Mouse (Mus musculus): ENCODE measurements around the gene Gpr149. TPM values are rescaled to one million over a fixed set of nuclear protein-coding genes. Genes with fewer than 3 reads are reported as not detected.

Gene Gpr149
- polyA plus RNA-seq (2012; ENCODE audit: insufficient read depth, insufficient read length, low replicate concordance, missing spikeins): not detected in 2 replicates

DNA sequence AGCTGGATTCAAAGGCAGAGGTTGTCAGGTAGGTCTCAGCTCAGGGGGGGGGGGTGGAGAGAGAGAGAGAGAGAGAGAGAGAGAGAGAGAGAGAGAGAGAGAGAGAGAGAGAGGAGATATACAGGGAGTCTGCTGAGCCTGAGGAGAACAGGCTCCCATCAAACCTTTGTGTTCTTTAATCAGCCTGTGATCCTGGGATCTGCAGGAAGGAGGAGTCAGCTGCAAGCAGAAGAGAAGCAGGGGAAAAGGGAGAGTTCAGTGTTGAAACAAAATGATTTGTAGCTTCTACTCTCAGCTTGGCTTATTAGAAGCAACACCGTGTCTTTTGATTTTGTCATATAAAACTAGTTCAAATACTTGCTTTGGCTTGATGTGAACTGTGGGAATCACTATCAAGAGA lies at the start of gene Gpr149:
Gene Gpr149, minus strand, starts transcription at position 168 of the 400 bp plus-strand sequence.
- Histone ChIP-seq H3K4me1 (ENCODE audit: control insufficient read depth, insufficient read depth, low read length) (peaks cover 9% of the 10 kb centered on the region), H3K4me3 (ENCODE audit: insufficient read depth, low read depth, low read length) (peak within 1 kb of the TSS; percentile 55), H3K27ac (ENCODE audit: insufficient read depth, low read depth, low read length) (no peak within 1 kb of the TSS)
- TF ChIP-seq POLR2A (IDR thresholded peaks at IDR 0.05; ENCODE audit: insufficient read depth, low read depth, low read length) (no peak), CTCF (IDR thresholded peaks at IDR 0.05; ENCODE audit: insufficient read depth, low read depth, low read length) (no peak)
- 56% methylated on average over 1 of the region's 1 CpGs for WGBS

DNA sequence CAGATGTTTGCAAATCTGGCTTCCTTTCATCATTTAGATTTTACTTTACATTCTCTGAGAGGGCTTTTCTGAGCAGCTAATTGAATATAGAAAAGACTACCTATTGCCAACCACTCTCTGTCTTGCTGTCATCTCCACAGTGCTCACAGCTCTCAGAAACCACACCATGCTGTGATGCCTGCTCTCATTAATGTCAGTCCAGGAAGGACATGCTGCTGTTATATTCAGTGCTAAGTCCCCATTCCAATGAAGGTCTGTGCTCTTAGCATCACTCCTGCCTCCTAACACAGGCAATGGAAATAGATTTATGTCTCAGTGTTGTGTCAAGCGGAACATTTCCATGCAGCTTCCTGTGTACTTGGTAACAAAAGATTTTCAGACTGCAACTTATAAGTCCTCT lies 45.6 kb upstream of the Gpr149 start:
- no peak overlapping the region for H3K27ac ChIP-seq (ENCODE audit: insufficient read depth, low read depth, low read length)
- no peak overlapping the region for H3K4me3 ChIP-seq (ENCODE audit: insufficient read depth, low read depth, low read length)
- H3K4me1 ChIP-seq (ENCODE audit: control insufficient read depth, insufficient read depth, low read length): no peaks in the 10 kb centered on the region
- TF ChIP-seq POLR2A (IDR thresholded peaks at IDR 0.05; ENCODE audit: insufficient read depth, low read depth, low read length) (no peak), CTCF (IDR thresholded peaks at IDR 0.05; ENCODE audit: insufficient read depth, low read depth, low read length) (no peak)
- WGBS: 95% methylated on average over 1 of the region's 1 CpGs

DNA sequence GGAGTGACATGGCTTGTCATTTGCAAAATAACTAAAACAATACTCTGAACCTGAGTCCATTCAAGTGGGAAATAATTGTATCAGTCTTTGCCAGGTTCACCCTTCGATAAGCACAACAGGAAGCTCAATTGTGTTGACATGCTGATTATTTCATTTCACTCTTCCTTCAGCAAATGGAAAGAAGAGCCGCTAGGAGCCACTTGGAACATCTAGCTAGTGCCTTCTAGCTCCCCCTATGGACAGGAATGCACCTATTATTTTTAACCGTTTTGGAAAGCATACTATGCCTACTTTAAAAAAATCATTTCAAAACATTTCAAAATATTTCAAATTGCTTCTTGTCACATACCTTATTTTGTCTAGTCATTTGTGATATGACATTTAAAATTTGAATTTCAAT lies 5.9 kb upstream of the Gpr149 start:
- Histone ChIP-seq H3K4me1 (ENCODE audit: control insufficient read depth, insufficient read depth, low read length) (no peaks in the 10 kb centered on the region), H3K4me3 (ENCODE audit: insufficient read depth, low read depth, low read length) (no peak overlapping the region), H3K27ac (ENCODE audit: insufficient read depth, low read depth, low read length) (no peak overlapping the region)
- WGBS: 70% methylated on average over 3 of the region's 3 CpGs
- TF ChIP-seq POLR2A (IDR thresholded peaks at IDR 0.05; ENCODE audit: insufficient read depth, low read depth, low read length) (no peak), CTCF (IDR thresholded peaks at IDR 0.05; ENCODE audit: insufficient read depth, low read depth, low read length) (no peak)

DNA sequence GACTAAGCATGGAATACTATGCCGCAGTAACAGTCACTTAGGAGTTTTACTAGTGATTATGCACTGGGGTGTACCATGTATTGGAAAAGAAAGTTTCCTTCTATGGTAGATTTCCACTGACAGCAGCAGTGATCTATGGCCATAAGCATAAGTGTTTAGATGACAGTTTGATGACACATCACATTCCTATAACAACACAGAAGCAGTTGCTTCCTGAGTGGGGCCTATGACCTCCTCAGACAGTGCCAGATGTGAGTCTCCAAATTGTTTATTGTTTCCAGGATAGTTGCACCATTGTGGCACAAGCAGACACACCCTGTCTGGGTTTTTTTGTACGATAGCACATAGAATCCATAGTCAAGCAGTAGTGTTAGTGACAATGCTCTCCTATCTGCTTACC lies 991 bp upstream of the Gpr149 start:
- H3K27ac ChIP-seq (ENCODE audit: insufficient read depth, low read depth, low read length): no peak overlapping the region
- H3K4me3 ChIP-seq (ENCODE audit: insufficient read depth, low read depth, low read length): no peak overlapping the region
- TF ChIP-seq CTCF (IDR thresholded peaks at IDR 0.05; ENCODE audit: insufficient read depth, low read depth, low read length): no peak
- TF ChIP-seq POLR2A (IDR thresholded peaks at IDR 0.05; ENCODE audit: insufficient read depth, low read depth, low read length): no peak
- peaks cover 9% of the 10 kb centered on the region for H3K4me1 ChIP-seq (ENCODE audit: control insufficient read depth, insufficient read depth, low read length)
- WGBS: 91% methylated on average over 2 of the region's 2 CpGs

DNA sequence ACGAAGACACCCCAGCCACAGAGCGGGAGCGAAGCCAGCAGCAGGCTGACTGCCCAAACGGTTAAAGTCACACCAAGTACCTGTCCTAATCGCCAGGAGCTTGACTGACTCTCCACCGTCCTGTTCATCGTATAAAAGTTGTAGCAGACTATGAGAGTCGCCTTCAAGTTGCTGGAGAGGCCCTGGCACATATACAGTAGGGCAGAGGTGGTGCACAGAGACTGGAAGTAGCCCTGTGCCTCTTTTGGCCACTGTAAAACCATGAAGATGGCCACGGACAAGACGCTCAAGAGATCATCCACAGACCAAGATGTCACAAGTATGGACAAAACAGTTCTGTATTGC lies 921 bp downstream of the Gpr149 start:
- Histone ChIP-seq H3K27ac (ENCODE audit: insufficient read depth, low read depth, low read length) (no peak overlapping the region), H3K4me1 (ENCODE audit: control insufficient read depth, insufficient read depth, low read length) (peaks cover 9% of the 10 kb centered on the region), H3K4me3 (ENCODE audit: insufficient read depth, low read depth, low read length) (peak overlapping the region; percentile 55)
- 21% methylated on average over 10 of the region's 10 CpGs for WGBS
- TF ChIP-seq CTCF (IDR thresholded peaks at IDR 0.05; ENCODE audit: insufficient read depth, low read depth, low read length) (no peak), POLR2A (IDR thresholded peaks at IDR 0.05; ENCODE audit: insufficient read depth, low read depth, low read length) (no peak)

DNA sequence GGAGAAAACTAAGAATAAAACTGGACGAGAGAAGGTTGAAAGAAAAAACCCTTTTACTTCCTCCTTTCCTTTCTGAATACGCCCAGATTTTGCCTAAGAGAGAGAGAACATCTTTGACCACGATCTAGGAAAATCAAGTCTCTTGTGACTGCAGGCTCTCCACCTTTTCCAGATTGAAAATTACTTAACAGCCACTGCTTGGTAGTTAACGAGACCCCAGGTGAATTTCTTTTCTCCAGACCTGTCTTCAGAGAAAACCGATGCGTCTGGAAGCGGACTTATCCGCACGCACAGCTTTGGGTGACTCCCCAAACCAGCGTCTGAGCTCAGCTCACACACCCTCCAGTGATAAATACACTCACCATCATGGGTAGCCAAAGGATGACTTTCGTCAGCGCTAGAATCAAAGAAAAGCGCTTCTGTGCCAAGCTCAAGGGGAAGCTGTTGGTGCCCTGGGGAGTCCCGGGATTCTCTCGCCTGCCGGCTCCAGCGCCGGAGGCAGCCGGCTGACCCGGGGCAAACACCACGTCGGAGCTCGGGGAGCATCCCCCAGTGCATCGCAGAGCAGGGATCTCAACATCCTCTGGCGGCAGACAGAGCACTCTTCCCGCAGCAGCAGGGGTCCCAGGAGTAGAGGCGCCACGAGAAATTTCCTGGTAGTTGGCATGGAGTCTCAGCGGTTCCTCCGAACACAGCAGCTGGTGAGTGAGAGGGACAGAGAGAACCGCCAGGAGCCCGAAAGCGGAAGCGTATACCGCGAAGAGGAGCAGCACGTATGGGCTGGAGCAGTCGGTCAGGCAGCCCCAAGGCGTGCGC lies 1.5 kb downstream of the Gpr149 start:
- Histone ChIP-seq H3K4me1 (ENCODE audit: control insufficient read depth, insufficient read depth, low read length) (peaks cover 9% of the 10 kb centered on the region), H3K27ac (ENCODE audit: insufficient read depth, low read depth, low read length) (no peak overlapping the region), H3K4me3 (ENCODE audit: insufficient read depth, low read depth, low read length) (peak overlapping the region; percentile 55)
- TF ChIP-seq POLR2A (IDR thresholded peaks at IDR 0.05; ENCODE audit: insufficient read depth, low read depth, low read length): no peak
- TF ChIP-seq CTCF (IDR thresholded peaks at IDR 0.05; ENCODE audit: insufficient read depth, low read depth, low read length): no peak
- WGBS: 1% methylated on average over 40 of the region's 40 CpGs

DNA sequence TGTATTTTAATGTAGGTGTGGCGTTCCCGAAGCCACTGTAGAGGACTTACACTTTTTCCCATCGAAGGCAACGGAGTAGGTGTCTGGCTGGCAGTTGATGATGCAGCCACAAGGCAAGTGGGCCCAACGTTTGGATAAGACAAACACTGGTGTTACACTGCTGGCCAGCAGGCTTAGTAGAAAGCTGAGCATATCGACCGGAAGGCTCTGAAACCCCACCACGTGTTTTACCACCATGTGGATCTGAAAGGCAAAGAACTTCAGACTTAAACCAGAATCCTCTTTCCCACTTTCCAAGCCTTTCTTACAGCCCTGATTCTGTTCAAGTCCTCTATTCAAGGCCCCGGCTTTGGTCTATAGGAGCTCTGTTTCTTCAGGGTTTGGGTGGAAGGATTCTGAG lies 2.5 kb downstream of the Gpr149 start:
- no peak overlapping the region for H3K27ac ChIP-seq (ENCODE audit: insufficient read depth, low read depth, low read length)
- WGBS: 77% methylated on average over 9 of the region's 9 CpGs
- H3K4me3 ChIP-seq (ENCODE audit: insufficient read depth, low read depth, low read length): no peak overlapping the region
- no peak for TF ChIP-seq POLR2A (IDR thresholded peaks at IDR 0.05; ENCODE audit: insufficient read depth, low read depth, low read length)
- peaks cover 9% of the 10 kb centered on the region for H3K4me1 ChIP-seq (ENCODE audit: control insufficient read depth, insufficient read depth, low read length)

DNA sequence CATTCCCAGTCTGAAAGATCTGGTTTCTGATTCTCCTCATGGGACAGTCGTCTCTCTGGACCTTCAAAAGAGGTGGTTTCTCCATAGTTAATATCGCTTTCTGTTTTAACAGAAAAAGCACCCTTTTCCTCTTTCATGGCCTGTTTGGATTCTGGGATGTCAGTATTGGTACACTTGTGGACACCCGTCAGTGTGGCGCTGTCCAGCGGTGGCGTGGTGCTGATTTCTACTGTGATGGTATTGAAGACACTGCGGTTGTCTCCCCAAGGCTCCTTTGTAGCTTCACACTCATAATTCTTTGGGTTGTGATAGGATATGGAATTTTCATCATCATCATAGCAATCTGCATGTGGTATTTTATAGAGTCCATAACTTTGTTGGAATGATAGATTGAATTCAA lies 10.1 kb downstream of the Gpr149 start:
- no peak overlapping the region for H3K27ac ChIP-seq (ENCODE audit: insufficient read depth, low read depth, low read length)
- H3K4me3 ChIP-seq (ENCODE audit: insufficient read depth, low read depth, low read length): no peak overlapping the region
- TF ChIP-seq POLR2A (IDR thresholded peaks at IDR 0.05; ENCODE audit: insufficient read depth, low read depth, low read length) (no peak), CTCF (IDR thresholded peaks at IDR 0.05; ENCODE audit: insufficient read depth, low read depth, low read length) (no peak)
- H3K4me1 ChIP-seq (ENCODE audit: control insufficient read depth, insufficient read depth, low read length): no peaks in the 10 kb centered on the region
- WGBS: 38% methylated on average over 7 of the region's 7 CpGs

DNA sequence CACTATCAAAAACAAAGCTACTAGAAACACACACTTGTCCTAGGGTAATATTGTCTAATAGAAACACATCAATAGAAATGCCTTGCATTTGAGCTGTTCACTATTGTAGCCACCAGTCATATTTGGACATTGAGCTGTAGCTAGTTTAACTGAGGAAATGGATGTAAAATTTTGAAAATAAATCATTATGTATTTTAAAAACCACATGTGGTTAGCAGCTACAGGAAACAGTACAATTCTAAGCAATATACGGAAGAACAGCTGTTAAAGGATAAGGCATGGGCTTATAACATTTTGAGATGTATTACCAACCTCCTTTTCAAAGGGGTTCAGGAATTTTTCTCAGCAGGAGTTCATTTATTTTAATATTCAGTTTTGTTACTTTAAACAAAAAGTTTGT lies 19.9 kb downstream of the Gpr149 start:
- H3K4me1 ChIP-seq (ENCODE audit: control insufficient read depth, insufficient read depth, low read length): no peaks in the 10 kb centered on the region
- WGBS: 94% methylated on average over 1 of the region's 1 CpGs
- H3K27ac ChIP-seq (ENCODE audit: insufficient read depth, low read depth, low read length): no peak overlapping the region
- H3K4me3 ChIP-seq (ENCODE audit: insufficient read depth, low read depth, low read length): no peak overlapping the region
- TF ChIP-seq POLR2A (IDR thresholded peaks at IDR 0.05; ENCODE audit: insufficient read depth, low read depth, low read length): no peak
- no peak for TF ChIP-seq CTCF (IDR thresholded peaks at IDR 0.05; ENCODE audit: insufficient read depth, low read depth, low read length)
